Mouse (Mus musculus): ENCODE results near the gene Il16. TPM values are rescaled to one million over a fixed set of nuclear protein-coding genes. Genes with fewer than 3 reads are reported as not detected.

Il16 gene
- polyA plus RNA-seq (2017; shearing (Covaris generic)) = 344 TPM

GRCm38 (mm10) chr7:83745413-83746106, at the start of gene Il16:
Il16 (minus strand) TSS chr7:83745726.

GRCm38 (mm10) chr7:83794705-83795104, 49.2 kb upstream of the Il16 start, which contains the start of gene Cfap161:
Cfap161 (minus strand) TSS chr7:83794880.

GRCm38 (mm10) chr7:83631828-83632681, 113.5 kb downstream of the Il16 start, which contains the start of gene Stard5:
Stard5 (plus strand) TSS chr7:83631959.

Other genes starting within 250 kb of the Il16 start
- not detected for gene Tmc3, start 160.8 kb downstream of the Il16 start, polyA plus RNA-seq (2017; shearing (Covaris generic))
- gene Stard5, start 113.8 kb downstream of the Il16 start, polyA plus RNA-seq (2017; shearing (Covaris generic)) = 28.9 TPM
- not detected for gene Cfap161, start 49.2 kb upstream of the Il16 start, polyA plus RNA-seq (2017; shearing (Covaris generic))
- gene Tlnrd1, start 138.6 kb upstream of the Il16 start, polyA plus RNA-seq (2017; shearing (Covaris generic)) = 5.1 TPM
- 30.6 TPM for gene Mesd, start 138.7 kb upstream of the Il16 start, polyA plus RNA-seq (2017; shearing (Covaris generic))